Mouse (Mus musculus) hindbrain, postnatal 0 days (tissue): ENCODE data around the gene Smarcc1. TPM values are rescaled to one million over a fixed set of nuclear protein-coding genes. Genes with fewer than 3 reads are reported as not detected.
A peak's percentile ranks its signal among the peaks of the same experiment; 100 is the strongest.

Experiments used
- ATAC-seq: fragments of 200-750 bp; cut with Nextera tagmentation; 2 replicates; pipeline ENCODE4 v1.8.0; 2017; ENCODE audit warnings: mild to moderate bottlenecking, moderate TSS enrichment, moderate library complexity
- DNase-seq: peaks from one replicate; pipeline ENCODE4 v3.0.0-alpha.2; 2015; ENCODE audit warnings: low spot score
- H3K27ac ChIP-seq: fragments of 300-500 bp; sonication (generic); 2 replicates; pipeline ENCODE4 v1.5.1; 2014; ENCODE audit warnings: mild to moderate bottlenecking
- H3K27me3 ChIP-seq: fragments of 300-500 bp; sonication (generic); 2 replicates; pipeline ENCODE4 v1.6.1; 2014; ENCODE audit warnings: low read length, mixed read lengths; ENCODE audit not compliant: insufficient read depth
- H3K36me3 ChIP-seq: fragments of 300-500 bp; sonication (generic); 2 replicates; pipeline ENCODE4 v1.6.1; 2014; ENCODE audit warnings: low read length, mixed read lengths; ENCODE audit not compliant: insufficient read depth
- H3K4me1 ChIP-seq: fragments of 300-500 bp; sonication (generic); 2 replicates; pipeline ENCODE4 v1.6.1; 2014; ENCODE audit warnings: antibody characterized with exemption, low read length, mixed read lengths; ENCODE audit not compliant: insufficient read depth
- H3K4me2 ChIP-seq: fragments of 300-500 bp; sonication (generic); 2 replicates; pipeline ENCODE4 v1.6.1; 2014; ENCODE audit warnings: low read depth, mild to moderate bottlenecking, low read length, moderate library complexity, mixed read lengths
- H3K4me3 ChIP-seq: fragments of 300-500 bp; sonication (generic); 2 replicates; pipeline ENCODE4 v1.5.1; 2014; ENCODE audit warnings: low read length
- H3K9ac ChIP-seq: fragments of 300-500 bp; sonication (generic); replicated peaks from 2 replicates; pipeline ENCODE4 v1.6.1; 2014; ENCODE audit warnings: mild to moderate bottlenecking, low read length, moderate library complexity, mixed read lengths
- H3K9me3 ChIP-seq: fragments of 300-500 bp; sonication (generic); 2 replicates; pipeline ENCODE4 v1.6.1; 2016; ENCODE audit warnings: low read length, mixed read lengths
- CTCF ChIP-seq: IDR thresholded peaks from 2 replicates; pipeline ENCODE4 v1.5.1; 2016; ENCODE audit warnings: antibody characterized with exemption, control low read depth, low read depth
- WGBS: fragments of 180-500 bp; shearing (Covaris S2); extraction: QIAGEN DNeasy Blood & Tissue Kit; methylation state at CpG from one replicate; pipeline ENCODE4 v1.1.7; 2014; 5-methylcytosine and 5-hydroxymethylcytosine counted together
- polyA plus RNA-seq: library from polyadenylated mRNA; unstranded; fragments of >200 nt; fragmentation: Nextera tagmentation; extraction: Ambion mirVana; gene quantifications from 2 replicates; pipeline ENCODE4 v1.2.1, GENCODE M21; 2015
- total RNA-seq: library from RNA; depleted of rRNA; stranded (reverse); fragments of >200 nt; gene quantifications from 2 replicates; pipeline ENCODE4 v1.2.3, GENCODE M21; 2014

Smarcc1 gene
- total and polyA plus RNA-seq, 2 experiments from 2014 or later, result 26.2 to 59.5 TPM

- DNase-seq, result no peak
- 51% methylated on average over 2 of the region's 2 CpGs for WGBS
- no peak for ATAC-seq
- H3K4me1 ChIP-seq, result no peaks in the 10 kb centered on the region; the same call in 1 of the 2 replicates
- H3K4me3 ChIP-seq, result no peak overlapping the region
- no peaks in the 10 kb centered on the region for H3K9me3 ChIP-seq
- no peak overlapping the region for H3K9ac ChIP-seq
- H3K4me2 ChIP-seq, result no peak overlapping the region
- no peak for TF ChIP-seq CTCF
- no peaks in the 10 kb centered on the region for H3K27me3 ChIP-seq
- peak overlapping the region; percentile 89 for H3K27ac ChIP-seq
- H3K36me3 ChIP-seq, result peaks cover 49% of the 10 kb centered on the region; the same call in 1 of the 2 replicates
These were observed 88.9 kb downstream of the Smarcc1 start for GRCm38 (mm10) chr9:110206437-110206836.

DNA sequence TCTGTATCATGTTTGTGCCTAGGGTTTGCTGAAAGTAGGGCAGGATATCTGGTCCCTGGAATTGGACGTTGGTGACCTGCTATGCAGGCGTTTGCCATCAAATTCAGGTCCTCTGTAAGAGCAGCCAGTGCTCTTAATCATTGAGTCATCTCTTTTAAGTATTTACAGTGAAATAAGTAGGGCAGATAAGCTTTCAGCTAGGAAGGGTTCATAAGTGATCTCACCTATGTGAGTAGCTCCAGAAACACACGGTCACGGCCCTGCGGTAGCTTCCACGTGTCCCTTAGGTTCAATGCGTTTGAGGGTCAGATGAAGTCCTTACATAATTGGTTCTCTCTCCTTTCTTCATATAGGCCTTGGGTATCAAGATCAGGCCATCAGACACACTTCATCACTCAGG lies 90.8 kb downstream of the Smarcc1 start:
- no peak for TF ChIP-seq CTCF
- no peak overlapping the region for H3K27ac ChIP-seq
- H3K36me3 ChIP-seq, result peaks cover 50% of the 10 kb centered on the region; the same call in 1 of the 2 replicates
- no peaks in the 10 kb centered on the region; the same call in 1 of the 2 replicates for H3K4me1 ChIP-seq
- H3K9me3 ChIP-seq, result no peaks in the 10 kb centered on the region
- H3K27me3 ChIP-seq, result no peaks in the 10 kb centered on the region
- H3K9ac ChIP-seq, result no peak overlapping the region
- H3K4me2 ChIP-seq, result no peak overlapping the region
- H3K4me3 ChIP-seq, result no peak overlapping the region
- DNase-seq, result no peak
- 80% methylated on average over 7 of the region's 7 CpGs for WGBS
- ATAC-seq, result no peak

DNA sequence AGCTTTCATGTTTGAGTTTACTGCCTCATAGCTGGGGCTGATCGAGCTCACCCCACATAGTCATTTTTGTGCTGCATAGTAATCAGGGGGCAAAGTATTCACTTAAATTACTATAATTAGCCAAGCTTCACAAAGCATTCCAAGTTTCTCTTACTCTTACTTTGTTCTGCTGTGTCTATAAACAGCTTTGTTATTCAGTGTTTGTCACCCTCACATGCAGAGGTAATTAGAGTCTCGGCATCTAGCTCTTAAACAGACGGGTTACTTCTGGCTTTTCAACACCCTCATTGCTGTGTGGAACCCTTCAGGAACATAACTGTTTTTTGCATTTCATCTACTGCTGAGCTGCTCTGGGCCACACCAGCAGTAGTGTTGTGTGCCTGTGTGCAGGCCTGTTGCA lies 91.5 kb downstream of the Smarcc1 start:
- 64% methylated on average over 3 of the region's 3 CpGs for WGBS
- no peak for TF ChIP-seq CTCF
- ATAC-seq (no peak), DNase-seq (no peak)
- Histone ChIP-seq H3K36me3 (peaks cover 47% of the 10 kb centered on the region), H3K9me3 (no peaks in the 10 kb centered on the region), H3K4me3 (no peak overlapping the region), H3K4me2 (no peak overlapping the region), H3K27me3 (no peaks in the 10 kb centered on the region), H3K27ac (no peak overlapping the region), H3K9ac (no peak overlapping the region), H3K4me1 (no peaks in the 10 kb centered on the region; the same call in 1 of the 2 replicates)

- no peak overlapping the region for H3K4me3 ChIP-seq
- H3K9me3 ChIP-seq, result no peaks in the 10 kb centered on the region
- H3K9ac ChIP-seq, result no peak overlapping the region
- ATAC-seq (no peak), DNase-seq (no peak)
- 93% methylated on average over 4 of the region's 4 CpGs for WGBS
- H3K36me3 ChIP-seq, result peaks cover 36% of the 10 kb centered on the region
- no peak overlapping the region for H3K27ac ChIP-seq
- TF ChIP-seq CTCF, result no peak
- no peaks in the 10 kb centered on the region for H3K27me3 ChIP-seq
- no peak overlapping the region for H3K4me2 ChIP-seq
- H3K4me1 ChIP-seq, result no peaks in the 10 kb centered on the region; the same call in 1 of the 2 replicates
These were observed 106.8 kb downstream of the Smarcc1 start for GRCm38 (mm10) chr9:110224273-110224672.

- H3K4me3 ChIP-seq, result no peak overlapping the region
- peaks cover 35% of the 10 kb centered on the region for H3K36me3 ChIP-seq
- H3K9ac ChIP-seq, result no peak overlapping the region
- no peaks in the 10 kb centered on the region for H3K9me3 ChIP-seq
- WGBS, result 91% methylated on average over 4 of the region's 4 CpGs
- no peaks in the 10 kb centered on the region; the same call in 1 of the 2 replicates for H3K4me1 ChIP-seq
- ATAC-seq (no peak), DNase-seq (no peak)
- no peak overlapping the region for H3K4me2 ChIP-seq
- H3K27me3 ChIP-seq, result no peaks in the 10 kb centered on the region
- no peak overlapping the region for H3K27ac ChIP-seq
- no peak for TF ChIP-seq CTCF
These were observed 108.7 kb downstream of the Smarcc1 start for GRCm38 (mm10) chr9:110226191-110226590.

DNA sequence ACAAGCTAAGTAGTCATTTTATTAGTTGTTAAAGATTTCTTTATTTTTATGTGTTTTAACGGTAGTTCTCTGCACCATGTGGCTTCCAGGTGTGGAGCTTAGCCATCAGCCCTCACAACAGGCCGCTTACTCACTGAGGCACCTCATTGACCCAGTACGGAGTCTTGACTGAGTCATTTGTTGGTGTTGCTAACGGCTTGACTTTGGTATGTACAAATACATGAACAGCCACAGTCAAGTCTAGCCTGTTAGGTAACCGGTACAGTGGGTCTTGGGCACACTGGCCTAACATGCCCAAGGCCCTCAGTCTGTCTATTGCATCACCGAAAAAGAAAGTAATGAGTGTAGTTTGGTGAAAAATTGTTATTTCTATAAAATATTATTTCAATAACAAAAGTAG lies 111.2 kb downstream of the Smarcc1 start:
- DNase-seq, result no peak
- Histone ChIP-seq H3K4me2 (no peak overlapping the region), H3K36me3 (peaks cover 20% of the 10 kb centered on the region), H3K27me3 (no peaks in the 10 kb centered on the region), H3K9me3 (no peaks in the 10 kb centered on the region), H3K9ac (no peak overlapping the region), H3K27ac (no peak overlapping the region), H3K4me3 (no peak overlapping the region), H3K4me1 (no peaks in the 10 kb centered on the region; the same call in 1 of the 2 replicates)
- WGBS, result 80% methylated on average over 6 of the region's 6 CpGs
- TF ChIP-seq CTCF, result no peak
- no peak for ATAC-seq

DNA sequence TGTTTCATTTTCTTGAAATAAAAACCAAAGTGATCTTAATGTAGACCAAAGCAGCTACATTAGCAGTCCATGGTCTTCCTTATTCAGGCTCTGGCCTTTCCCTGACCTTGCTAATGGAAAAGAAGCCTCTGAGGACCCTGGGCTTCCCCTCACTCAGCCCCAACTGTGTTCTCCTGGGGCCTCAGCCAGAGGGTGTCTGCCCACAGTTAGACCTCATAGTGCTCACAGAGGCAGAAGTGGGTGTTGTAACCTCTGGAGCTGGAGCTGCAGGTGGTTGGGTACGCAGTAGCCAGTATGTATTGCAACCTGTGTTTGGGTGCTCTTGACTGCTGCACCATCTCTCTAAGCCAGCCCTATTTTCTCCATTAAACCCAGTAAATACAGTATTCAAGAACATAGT lies 111.6 kb downstream of the Smarcc1 start:
- no peaks in the 10 kb centered on the region; the same call in 1 of the 2 replicates for H3K4me1 ChIP-seq
- no peak for DNase-seq
- 100% methylated on average over 1 of the region's 1 CpGs for WGBS
- peaks cover 18% of the 10 kb centered on the region for H3K36me3 ChIP-seq
- no peak for TF ChIP-seq CTCF
- H3K27me3 ChIP-seq, result no peaks in the 10 kb centered on the region
- H3K27ac ChIP-seq, result peak overlapping the region; percentile 29; the same call in 1 of the 2 replicates
- H3K4me2 ChIP-seq, result no peak overlapping the region
- no peak overlapping the region for H3K4me3 ChIP-seq
- H3K9ac ChIP-seq, result no peak overlapping the region
- no peak for ATAC-seq
- no peaks in the 10 kb centered on the region for H3K9me3 ChIP-seq
